Mouse (Mus musculus) heart, postnatal 14 days (tissue): ENCODE measurements around the gene Mad1l1. TPM values are rescaled to one million over a fixed set of nuclear protein-coding genes. Genes with fewer than 3 reads are reported as not detected.

Experiments used
- DNase-seq, 2 experiments: peaks; one replicate each; pipeline ENCODE4 v3.0.0; 2021 to 2022
- intact Hi-C: fragments of 180-260 bp; cut with DNase I; formaldehyde crosslinking; loops from one replicate; pipeline ENCODE4 v1.15.1; 2025
- total RNA-seq, 2 experiments: library from RNA; stranded (reverse); gene quantifications; 2 replicates each; pipeline ENCODE4 v1.2.3; 2021

The Mad1l1 gene
- total RNA-seq, 2 experiments from 2014 or later = 14.7 to 14.8 TPM

GRCm38 (mm10) chr5:140115434-140116271 is 205.7 kb downstream of the Mad1l1 start:
- DNase-seq = peak; percentile 55 to 74

GRCm38 (mm10) chr5:140114512-140115060 is 206.8 kb downstream of the Mad1l1 start:
- intact Hi-C loops = no loop called here
- DNase-seq = no peak

More at GRCm38 (mm10) chr5:140115434-140116271, 205.7 kb downstream of the Mad1l1 start:
- intact Hi-C loops = no loop called here

- intact Hi-C loops = no loop called here
- no peak for DNase-seq
Measured at GRCm38 (mm10) chr5:140113281-140113680, 208.1 kb downstream of the Mad1l1 start.

GRCm38 (mm10) chr5:140110024-140110423 is 211.3 kb downstream of the Mad1l1 start:
- DNase-seq = no peak
- intact Hi-C loops = no loop called here

- intact Hi-C loops = no loop called here
- no peak for DNase-seq
Measured at GRCm38 (mm10) chr5:140107907-140108306, 213.4 kb downstream of the Mad1l1 start.

- intact Hi-C loops = no loop called here
- DNase-seq = no peak
Measured at GRCm38 (mm10) chr5:140106051-140106450, 215.3 kb downstream of the Mad1l1 start.

GRCm38 (mm10) chr5:140104891-140105290 is 216.5 kb downstream of the Mad1l1 start:
- DNase-seq = no peak
- intact Hi-C loops = no loop called here

GRCm38 (mm10) chr5:140102731-140103130 is 218.6 kb downstream of the Mad1l1 start:
- intact Hi-C loops = no loop called here
- DNase-seq = no peak

- no peak for DNase-seq
- intact Hi-C loops = no loop called here
Measured at GRCm38 (mm10) chr5:140101409-140102009, 219.8 kb downstream of the Mad1l1 start.

GRCm38 (mm10) chr5:140098711-140099110 is 222.6 kb downstream of the Mad1l1 start:
- intact Hi-C loops = no loop called here
- no peak for DNase-seq

GRCm38 (mm10) chr5:140095203-140095602 is 226.1 kb downstream of the Mad1l1 start:
- intact Hi-C loops = no loop called here

GRCm38 (mm10) chr5:140093489-140093888 is 227.9 kb downstream of the Mad1l1 start:
- DNase-seq = no peak
- intact Hi-C loops = no loop called here

More at GRCm38 (mm10) chr5:140095203-140095602, 226.1 kb downstream of the Mad1l1 start:
- DNase-seq = no peak

GRCm38 (mm10) chr5:140091601-140092000 is 229.8 kb downstream of the Mad1l1 start:
- peak; percentile 35 to 39 for DNase-seq
- intact Hi-C loops = no loop called here

- no peak for DNase-seq
- intact Hi-C loops = no loop called here
Measured at GRCm38 (mm10) chr5:140089263-140089662, 232.1 kb downstream of the Mad1l1 start.

- intact Hi-C loops = no loop called here
- peak; percentile 13 to 24 for DNase-seq
Measured at GRCm38 (mm10) chr5:140087242-140087641, 234.1 kb downstream of the Mad1l1 start.

- intact Hi-C loops = no loop called here
- no peak for DNase-seq
Measured at GRCm38 (mm10) chr5:140084341-140084740, 237.0 kb downstream of the Mad1l1 start.

GRCm38 (mm10) chr5:140083911-140084310 is 237.4 kb downstream of the Mad1l1 start:
- intact Hi-C loops = no loop called here
- no peak for DNase-seq

- intact Hi-C loops = no loop called here
- DNase-seq = no peak
Measured at GRCm38 (mm10) chr5:140082204-140082812, 239.0 kb downstream of the Mad1l1 start.

- intact Hi-C loops = no loop called here
- no peak for DNase-seq
Measured at GRCm38 (mm10) chr5:140081084-140081483, 240.3 kb downstream of the Mad1l1 start.

- intact Hi-C loops = no loop called here
- DNase-seq = no peak
Measured at GRCm38 (mm10) chr5:140079511-140079910, 241.8 kb downstream of the Mad1l1 start.

- intact Hi-C loops = no loop called here
- DNase-seq = no peak
Measured at GRCm38 (mm10) chr5:140078406-140078805, 242.9 kb downstream of the Mad1l1 start.
